Mouse (Mus musculus) small intestine, adult 2 months (tissue): ENCODE data around the gene Rtkn.

ENCODE experiments used
- CTCF ChIP-seq: fragments of 200-500 bp; IDR thresholded peaks from 2 replicates; pipeline ENCODE4 v1.5.1; 2012; ENCODE audit warnings: low read depth, mild to moderate bottlenecking, control low read depth, inconsistent platforms, low read length, moderate library complexity, mixed read lengths; ENCODE audit not compliant: insufficient replicate concordance, insufficient read length; ENCODE audit errors: extremely low read depth
- POLR2A ChIP-seq: fragments of 200-500 bp; IDR thresholded peaks from 2 replicates; pipeline ENCODE4 v1.6.1; 2012; ENCODE audit warnings: low read depth, mild to moderate bottlenecking, control low read depth, inconsistent platforms, low read length, moderate library complexity

DNA sequence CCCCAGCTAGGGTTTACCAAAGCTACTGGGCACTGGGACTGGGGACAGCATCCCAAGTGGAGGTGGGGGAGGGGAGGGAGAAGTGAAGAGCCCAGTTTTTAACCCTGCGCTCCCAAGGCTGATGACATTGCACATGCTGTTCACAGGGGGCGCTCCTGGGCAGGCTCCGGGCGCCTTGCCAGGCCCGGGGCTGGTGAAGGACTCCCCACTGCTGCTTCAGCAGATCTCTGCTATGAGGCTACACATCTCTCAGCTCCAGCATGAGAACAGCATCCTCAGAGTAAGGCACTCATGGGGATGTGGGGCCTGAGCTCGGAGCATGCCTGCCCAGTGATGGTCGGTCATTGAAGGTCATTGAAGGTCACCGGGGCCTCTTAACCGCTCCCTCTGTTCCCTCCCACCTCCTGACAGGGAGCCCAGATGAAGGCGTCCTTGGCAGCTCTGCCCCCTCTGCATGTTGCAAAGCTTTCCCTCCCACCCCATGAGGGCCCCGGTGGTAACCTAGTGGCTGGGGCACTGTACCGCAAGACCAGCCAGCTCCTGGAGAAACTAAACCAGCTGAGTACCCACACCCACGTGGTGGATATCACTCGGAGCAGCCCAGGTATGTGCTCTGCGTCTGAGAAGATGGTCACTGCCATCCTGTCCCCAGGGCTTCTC lies 62.2 kb downstream of the Rtkn start:
- no peak for TF ChIP-seq CTCF
- TF ChIP-seq POLR2A: no peak
